Mouse (Mus musculus) heart, adult 2 months (tissue): ENCODE data around the gene Aip. TPM values are rescaled to one million over a fixed set of nuclear protein-coding genes. Genes with fewer than 3 reads are reported as not detected.
A peak's percentile ranks its signal among the peaks of the same experiment; 100 is the strongest.

Experiments used
- DNase-seq, 2 experiments: peaks; one replicate each; pipeline ENCODE4 v3.0.0; 2021
- H3K27ac ChIP-seq: fragments of 200-600 bp; 2 replicates; pipeline ENCODE4 v1.8.1; 2022
- H3K27me3 ChIP-seq: fragments of 200-500 bp; 2 replicates; pipeline ENCODE4 v1.6.1; 2012; ENCODE audit warnings: mild to moderate bottlenecking, low read length, inconsistent platforms, mixed read lengths; ENCODE audit not compliant: control insufficient read depth, insufficient read depth
- H3K36me3 ChIP-seq: fragments of 200-500 bp; 2 replicates; pipeline ENCODE4 v1.6.1; 2012; ENCODE audit warnings: low read length, inconsistent platforms; ENCODE audit not compliant: control insufficient read depth, insufficient read depth
- H3K4me1 ChIP-seq: fragments of 200-500 bp; 2 replicates; pipeline ENCODE4 v1.6.1; 2011; ENCODE audit warnings: low read length; ENCODE audit not compliant: control insufficient read depth, insufficient read depth
- H3K4me3 ChIP-seq: fragments of 200-600 bp; 2 replicates; pipeline ENCODE4 v1.8.1; 2022
- H3K79me2 ChIP-seq: fragments of 200-500 bp; replicated peaks from 2 replicates; pipeline ENCODE4 v1.6.1; 2012; ENCODE audit warnings: mild to moderate bottlenecking, inconsistent platforms, low read length, moderate library complexity, mixed read lengths; ENCODE audit not compliant: control insufficient read depth, insufficient read depth
- H3K9ac ChIP-seq: fragments of 200-500 bp; 2 replicates; pipeline ENCODE4 v1.6.1; 2012; ENCODE audit warnings: low read depth, mild to moderate bottlenecking, control low read depth, inconsistent platforms, low read length, mixed read lengths
- CTCF ChIP-seq: fragments of 200-600 bp; IDR thresholded peaks from 2 replicates; pipeline ENCODE4 v1.8.1; 2022; ENCODE audit warnings: antibody characterized with exemption, mild to moderate bottlenecking, moderate library complexity
- EP300 ChIP-seq: fragments of 200-500 bp; IDR thresholded peaks from 2 replicates; pipeline ENCODE4 v1.6.1; 2011; ENCODE audit warnings: low read depth, low read length, control low read depth; ENCODE audit not compliant: insufficient read depth
- POLR2A ChIP-seq: fragments of 200-500 bp; IDR thresholded peaks from 2 replicates; pipeline ENCODE4 v1.6.1; 2011; ENCODE audit warnings: mild to moderate bottlenecking, low read depth, low read length, control low read depth; ENCODE audit not compliant: insufficient read depth
- WGBS: fragments of 180-500 bp; shearing (Covaris S2); methylation state at CpG from one replicate; pipeline ENCODE4 v1.1.7; 2018; 5-methylcytosine and 5-hydroxymethylcytosine counted together
- intact Hi-C: fragments of 180-260 bp; cut with DNase I; formaldehyde crosslinking; loops from one replicate; pipeline ENCODE4 v1.15.1; 2025
- polyA plus RNA-seq: library from polyadenylated mRNA; depleted of rRNA; stranded (reverse); fragments of >200 nt; gene quantifications from 2 replicates; pipeline ENCODE4 v1.2.3, GENCODE M21; 2012
- total RNA-seq, 2 experiments: library from RNA; stranded (reverse); gene quantifications; 2 replicates each; pipeline ENCODE4 v1.2.3; 2021

Gene Aip
- total and polyA plus RNA-seq, 3 experiments: 55.1 to 69.4 (median 60.6) TPM

GRCm38 (mm10) chr19:4101466-4101865 lies 24.2 kb downstream of the Aip start:
- no peaks in the 10 kb centered on the region for H3K79me2 ChIP-seq
- H3K27ac ChIP-seq: no peak overlapping the region
- H3K9ac ChIP-seq: no peak overlapping the region
- 86% methylated on average over 6 of the region's 6 CpGs for WGBS
- H3K4me3 ChIP-seq: no peak overlapping the region
- intact Hi-C loops: no loop called here
- no peaks in the 10 kb centered on the region for H3K36me3 ChIP-seq
- no peaks in the 10 kb centered on the region for H3K27me3 ChIP-seq
- H3K4me1 ChIP-seq: peaks cover 6% of the 10 kb centered on the region
- TF ChIP-seq POLR2A (no peak), EP300 (no peak), CTCF (no peak)
- DNase-seq: no peak

- intact Hi-C loops: no loop called here
- H3K27me3 ChIP-seq: no peaks in the 10 kb centered on the region
- peak; percentile 45 to 49 for DNase-seq
- peak overlapping the region; percentile 36 for H3K9ac ChIP-seq
- H3K4me3 ChIP-seq: peak overlapping the region; percentile 76
- no peaks in the 10 kb centered on the region for H3K36me3 ChIP-seq
- 10% methylated on average over 52 of the region's 52 CpGs for WGBS
- H3K4me1 ChIP-seq: peaks cover 6% of the 10 kb centered on the region
- H3K79me2 ChIP-seq: no peaks in the 10 kb centered on the region
- H3K27ac ChIP-seq: no peak overlapping the region
- no peak for TF ChIP-seq CTCF
- TF ChIP-seq EP300: no peak
- TF ChIP-seq POLR2A: no peak
Observed at GRCm38 (mm10) chr19:4100718-4101261, 24.9 kb downstream of the Aip start.

- 2% methylated on average over 52 of the region's 53 CpGs for WGBS
- Histone ChIP-seq H3K4me1 (peaks cover 6% of the 10 kb centered on the region), H3K79me2 (no peaks in the 10 kb centered on the region), H3K9ac (peak within 1 kb of the TSS; percentile 88), H3K27ac (peak within 1 kb of the TSS; percentile 76), H3K4me3 (peak within 1 kb of the TSS; percentile 76), H3K27me3 (no peaks in the 10 kb centered on the region), H3K36me3 (no peaks in the 10 kb centered on the region)
- TF ChIP-seq POLR2A (peak; percentile 42; the same call in 1 of the 2 replicates), EP300 (no peak), CTCF (no peak)
- peak; percentile 91 for DNase-seq
- intact Hi-C loops: loop anchor here (1.0 to 5.0 kb wide), 3 partner anchors 21 to 102 kb away; partner anchors contain the start of gene Rad9a
Observed at GRCm38 (mm10) chr19:4099837-4100717, 25.6 kb downstream of the Aip start, which contains the start of gene Pitpnm1. Gene Pitpnm1 (plus strand): TSS chr19:4099998.

- intact Hi-C loops: loop anchor here (1.0 to 5.0 kb wide), 3 partner anchors 22 to 103 kb away; partner anchors contain the start of gene Rad9a
- 7% methylated on average over 9 of the region's 9 CpGs for WGBS
- DNase-seq: peak; percentile 92 to 94
- Histone ChIP-seq H3K27me3 (no peaks in the 10 kb centered on the region), H3K36me3 (no peaks in the 10 kb centered on the region), H3K9ac (no peak overlapping the region; the same call in 1 of the 2 replicates), H3K4me3 (peak overlapping the region; percentile 76; the same call in 1 of the 2 replicates), H3K79me2 (no peaks in the 10 kb centered on the region), H3K27ac (peak overlapping the region; percentile 76), H3K4me1 (peaks cover 6% of the 10 kb centered on the region)
- TF ChIP-seq EP300 (peak; percentile 89; the same call in 1 of the 2 replicates), POLR2A (no peak), CTCF (peak; percentile 99; the same call in 1 of the 2 replicates)
Observed at GRCm38 (mm10) chr19:4099056-4099455, 26.6 kb downstream of the Aip start.

GRCm38 (mm10) chr19:4098426-4098825 lies 27.2 kb downstream of the Aip start:
- WGBS: 74% methylated on average over 13 of the region's 13 CpGs
- H3K27me3 ChIP-seq: no peaks in the 10 kb centered on the region
- intact Hi-C loops: loop anchor here (1.0 to 5.0 kb wide), 3 partner anchors 81 to 130 kb away; partner anchors contain the start of gene Rad9a
- peak in 1 of 2 experiments; percentile 43 for DNase-seq
- no peaks in the 10 kb centered on the region for H3K36me3 ChIP-seq
- peaks cover 6% of the 10 kb centered on the region for H3K4me1 ChIP-seq
- no peaks in the 10 kb centered on the region for H3K79me2 ChIP-seq
- H3K4me3 ChIP-seq: no peak overlapping the region
- H3K9ac ChIP-seq: no peak overlapping the region
- no peak overlapping the region; the same call in 1 of the 2 replicates for H3K27ac ChIP-seq
- no peak for TF ChIP-seq EP300
